Mouse (Mus musculus) limb, embryonic 15.5 days (tissue): ENCODE measurements around the gene Borcs8. TPM values are rescaled to one million over a fixed set of nuclear protein-coding genes. Genes with fewer than 3 reads are reported as not detected.

ENCODE experiments used
- ATAC-seq: fragments of 200-750 bp; cut with Nextera tagmentation; 2 replicates; pipeline ENCODE4 v1.8.0; 2017; ENCODE audit warnings: low read depth, moderate TSS enrichment; ENCODE audit not compliant: insufficient number of reproducible peaks, low FRiP score, low TSS enrichment
- H3K27ac ChIP-seq: fragments of 300-500 bp; sonication (generic); 2 replicates; pipeline ENCODE4 v1.5.1; 2015; ENCODE audit warnings: moderate library complexity, mild to moderate bottlenecking, inconsistent platforms
- H3K27me3 ChIP-seq: fragments of 300-500 bp; sonication (generic); 2 replicates; pipeline ENCODE4 v1.6.1; 2015; ENCODE audit warnings: inconsistent platforms
- H3K36me3 ChIP-seq: fragments of 300-500 bp; sonication (generic); 2 replicates; pipeline ENCODE4 v1.6.1; 2015; ENCODE audit warnings: inconsistent platforms
- H3K4me1 ChIP-seq: fragments of 300-500 bp; sonication (generic); 2 replicates; pipeline ENCODE4 v1.6.1; 2015; ENCODE audit warnings: inconsistent platforms
- H3K4me2 ChIP-seq: fragments of 300-500 bp; sonication (generic); 2 replicates; pipeline ENCODE4 v1.6.1; 2015; ENCODE audit warnings: mild to moderate bottlenecking, inconsistent platforms
- H3K4me3 ChIP-seq: fragments of 300-500 bp; sonication (generic); 2 replicates; pipeline ENCODE4 v1.5.1; 2015; ENCODE audit warnings: mild to moderate bottlenecking, inconsistent platforms
- H3K9ac ChIP-seq: fragments of 300-500 bp; sonication (generic); 2 replicates; pipeline ENCODE4 v1.6.1; 2015; ENCODE audit warnings: inconsistent platforms
- H3K9me3 ChIP-seq: fragments of 300-500 bp; sonication (generic); 2 replicates; pipeline ENCODE4 v1.6.1; 2016; ENCODE audit warnings: inconsistent platforms
- WGBS: fragments of 180-500 bp; shearing (Covaris S2); methylation state at CpG from one replicate; pipeline ENCODE4 v1.1.7; 2015; 5-methylcytosine and 5-hydroxymethylcytosine counted together
- microRNA-seq: library from miRNA; unstranded; fragments of <30 nt; microRNA quantifications from one replicate; pipeline ENCODE4, GENCODE M21; 2016
- polyA plus RNA-seq: library from polyadenylated mRNA; unstranded; fragments of >200 nt; fragmentation: Nextera tagmentation; extraction: Ambion mirVana; gene quantifications from 2 replicates; pipeline ENCODE4 v1.2.1, GENCODE M21; 2015

Gene Borcs8
- polyA plus RNA-seq, 1 experiment from 2014 or later = 55.2 TPM

DNA sequence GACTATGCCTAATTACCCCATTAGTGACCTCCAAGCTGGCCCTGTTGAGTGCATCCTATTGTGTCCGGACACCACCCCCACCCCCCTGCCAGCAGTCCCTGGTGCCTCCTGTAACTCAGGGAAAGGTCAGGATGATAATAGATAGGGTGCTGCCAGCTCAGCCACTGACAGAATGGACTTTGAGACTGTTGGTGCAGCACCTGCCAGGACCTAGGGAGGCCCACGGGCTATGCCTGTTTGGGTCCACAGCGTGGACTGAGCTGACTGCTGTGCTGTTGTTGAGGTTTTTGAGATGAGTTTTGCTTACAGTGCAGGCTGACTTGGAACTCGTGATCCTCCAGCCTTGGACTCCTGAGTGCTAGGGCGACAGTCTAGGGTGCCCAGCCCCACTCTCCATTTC, 53.9 kb downstream of the Borcs8 start:
- WGBS = 70% methylated on average over 5 of the region's 5 CpGs
- no peak for ATAC-seq
- Histone ChIP-seq H3K4me2 (no peak overlapping the region), H3K4me3 (no peak overlapping the region), H3K9ac (no peak overlapping the region), H3K9me3 (no peaks in the 10 kb centered on the region), H3K27ac (no peak overlapping the region), H3K36me3 (peaks cover 8% of the 10 kb centered on the region; the same call in 1 of the 2 replicates), H3K4me1 (no peaks in the 10 kb centered on the region), H3K27me3 (no peaks in the 10 kb centered on the region)

DNA sequence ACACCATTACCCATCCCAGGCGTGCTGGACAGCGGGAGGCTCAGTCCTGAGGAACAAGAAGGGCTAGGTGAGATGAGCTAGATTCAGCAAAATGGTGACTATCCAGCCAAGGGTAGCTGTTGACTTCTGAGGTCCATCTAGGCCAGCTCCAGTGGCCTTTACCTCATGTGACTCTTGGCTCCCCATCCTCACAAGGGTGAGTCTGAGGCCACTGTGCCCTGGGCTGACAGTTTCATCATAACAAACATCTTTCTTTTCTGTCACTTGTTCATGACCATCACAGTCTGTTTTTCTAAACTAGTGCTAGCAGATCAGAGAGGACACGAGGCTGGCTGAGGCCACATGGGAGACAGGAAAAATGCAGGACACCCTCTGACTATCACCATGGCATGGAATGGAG, 54.9 kb downstream of the Borcs8 start:
- peaks cover 6% of the 10 kb centered on the region; the same call in 1 of the 2 replicates for H3K36me3 ChIP-seq
- ATAC-seq = no peak
- no peaks in the 10 kb centered on the region for H3K9me3 ChIP-seq
- no peak overlapping the region for H3K4me2 ChIP-seq
- H3K27ac ChIP-seq = no peak overlapping the region
- 72% methylated on average over 3 of the region's 3 CpGs for WGBS
- no peak overlapping the region for H3K9ac ChIP-seq
- no peaks in the 10 kb centered on the region for H3K4me1 ChIP-seq
- H3K27me3 ChIP-seq = no peaks in the 10 kb centered on the region
- no peak overlapping the region for H3K4me3 ChIP-seq

DNA sequence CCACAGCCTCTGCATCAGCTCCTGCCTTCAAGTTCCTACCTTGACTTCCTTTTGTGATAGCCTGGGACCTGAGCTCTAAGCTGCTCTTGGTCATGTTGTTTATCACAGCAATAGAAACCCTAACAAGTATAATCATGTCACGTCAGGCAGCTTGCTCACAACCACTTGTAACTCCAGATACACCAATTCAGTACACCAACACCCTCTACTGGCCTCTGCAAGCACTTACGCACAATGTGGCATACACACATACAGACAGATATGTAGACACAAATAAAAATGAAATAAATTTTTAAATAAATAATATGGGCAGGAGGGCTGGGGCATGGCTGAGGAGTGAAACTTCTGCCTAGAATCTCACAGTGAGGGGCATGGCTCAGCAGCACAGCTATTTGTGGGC, 56.5 kb downstream of the Borcs8 start:
- H3K27ac ChIP-seq = no peak overlapping the region
- no peaks in the 10 kb centered on the region for H3K27me3 ChIP-seq
- H3K36me3 ChIP-seq = peaks cover 6% of the 10 kb centered on the region; the same call in 1 of the 2 replicates
- H3K9me3 ChIP-seq = no peaks in the 10 kb centered on the region
- no peak overlapping the region for H3K9ac ChIP-seq
- no peaks in the 10 kb centered on the region for H3K4me1 ChIP-seq
- H3K4me3 ChIP-seq = no peak overlapping the region
- H3K4me2 ChIP-seq = no peak overlapping the region
- WGBS = 72% methylated on average over 2 of the region's 2 CpGs
- no peak for ATAC-seq

Small RNA genes within 50 kb of the gene (microRNA-seq; reads per million reads assigned to microRNA genes)
- gene Mir7066 = not detected

Other genes starting within 250 kb of the Borcs8 start
- gene Tssk6, start 237.3 kb upstream of the Borcs8 start, polyA plus RNA-seq = 3.2 and 4.2 TPM in 2 replicates
- gene Ndufa13, start 236.9 kb upstream of the Borcs8 start, polyA plus RNA-seq = 168 and 176 TPM in 2 replicates
- 3.7 and 6.4 TPM in 2 replicates for gene Yjefn3, start 236.8 kb upstream of the Borcs8 start, polyA plus RNA-seq
- 36.3 and 39.7 TPM in 2 replicates for gene Gatad2a, start 143.1 kb upstream of the Borcs8 start, polyA plus RNA-seq
- gene Mau2, start 96.8 kb upstream of the Borcs8 start, polyA plus RNA-seq = 51.4 and 54.2 TPM in 2 replicates
- gene Sugp1, start 96.7 kb upstream of the Borcs8 start, polyA plus RNA-seq = 41.9 and 43.7 TPM in 2 replicates
- 0.61 and 0.91 TPM in 2 replicates for gene Tm6sf2, start 66.6 kb upstream of the Borcs8 start, polyA plus RNA-seq
- gene Hapln4, start 56.0 kb upstream of the Borcs8 start, polyA plus RNA-seq = 0.19 and 0.24 TPM in 2 replicates
- gene Ncan, start 18.6 kb upstream of the Borcs8 start, polyA plus RNA-seq = 0.35 and 0.50 TPM in 2 replicates
- gene Nr2c2ap, start 8.2 kb upstream of the Borcs8 start, polyA plus RNA-seq = 31.2 and 33.3 TPM in 2 replicates
- 20.2 and 20.9 TPM in 2 replicates for gene Rfxank, start 345 bp upstream of the Borcs8 start, polyA plus RNA-seq
- gene Mef2b, start 212 bp downstream of the Borcs8 start, polyA plus RNA-seq = 0.19 and 0.48 TPM in 2 replicates
- gene Tmem161a, start 32.9 kb downstream of the Borcs8 start, polyA plus RNA-seq = 64.9 and 74.3 TPM in 2 replicates
- gene Slc25a42, start 72.8 kb downstream of the Borcs8 start, polyA plus RNA-seq = 5.7 and 5.8 TPM in 2 replicates
- gene Sugp2, start 94.7 kb downstream of the Borcs8 start, polyA plus RNA-seq = 26.1 and 26.9 TPM in 2 replicates
- 32.7 and 33.0 TPM in 2 replicates for gene Armc6, start 95.0 kb downstream of the Borcs8 start, polyA plus RNA-seq
- 36.0 and 40.7 TPM in 2 replicates for gene Homer3, start 143.3 kb downstream of the Borcs8 start, polyA plus RNA-seq
- 52.7 and 53.1 TPM in 2 replicates for gene Ddx49, start 163.0 kb downstream of the Borcs8 start, polyA plus RNA-seq
- 397 and 441 TPM in 2 replicates for gene Cope, start 163.0 kb downstream of the Borcs8 start, polyA plus RNA-seq
- 8.8 and 9.6 TPM in 2 replicates for gene Cers1, start 176.3 kb downstream of the Borcs8 start, polyA plus RNA-seq
- 2.9 and 4.1 TPM in 2 replicates for gene Gdf1, start 190.3 kb downstream of the Borcs8 start, polyA plus RNA-seq
- 13.8 and 16.7 TPM in 2 replicates for gene Upf1, start 213.8 kb downstream of the Borcs8 start, polyA plus RNA-seq
- 101 and 104 TPM in 2 replicates for gene Comp, start 234.1 kb downstream of the Borcs8 start, polyA plus RNA-seq